Mouse (Mus musculus): ENCODE data around the gene Fnip2. TPM values are rescaled to one million over a fixed set of nuclear protein-coding genes. Genes with fewer than 3 reads are reported as not detected.
A peak's percentile ranks its signal among the peaks of the same experiment; 100 is the strongest.

Gene Fnip2
- polyA plus RNA-seq, 2 experiments, result 4.1 to 7.5 TPM

GRCm38 (mm10) chr3:79516099-79516920 is 51.3 kb downstream of the Fnip2 start:
- Histone ChIP-seq H3K36me3 (ENCODE audit: control insufficient read depth, insufficient read depth, low read length) (no peaks in the 10 kb centered on the region), H3K4me3 (replicated peaks; ENCODE audit: low read length) (no peak overlapping the region), H3K4me1 (ENCODE audit: control insufficient read depth, insufficient read depth, low read length) (peaks cover 13% of the 10 kb centered on the region), H3K27ac (replicated peaks; ENCODE audit: low read depth, low read length) (no peak overlapping the region), H3K27me3 (ENCODE audit: control insufficient read depth, insufficient read depth, low read length) (no peaks in the 10 kb centered on the region), H3K9me3 (ENCODE audit: control insufficient read depth, low read length) (no peaks in the 10 kb centered on the region), H3K9ac (ENCODE audit: low read depth, low read length, severe bottlenecking) (no peak overlapping the region), H3K4me2 (replicated peaks; ENCODE audit: low read depth, low read length, severe bottlenecking) (no peak overlapping the region)
- WGBS, result 56% methylated on average over 14 of the region's 14 CpGs
- ATAC-seq (ENCODE audit: low FRiP score, low read depth) (peak; percentile 77), DNase-seq (ENCODE audit: low spot score) (no peak)
- TF ChIP-seq POLR2A (IDR thresholded peaks at IDR 0.05; ENCODE audit: borderline replicate concordance, extremely low read depth, insufficient read depth, insufficient read length), result no peak

- no peak overlapping the region for H3K27ac ChIP-seq (replicated peaks; ENCODE audit: low read depth, low read length)
- no peak overlapping the region for H3K9ac ChIP-seq (ENCODE audit: low read depth, low read length, severe bottlenecking)
- no peak for TF ChIP-seq POLR2A (IDR thresholded peaks at IDR 0.05; ENCODE audit: borderline replicate concordance, extremely low read depth, insufficient read depth, insufficient read length)
- 50% methylated on average over 2 of the region's 2 CpGs for WGBS
- H3K36me3 ChIP-seq (ENCODE audit: control insufficient read depth, insufficient read depth, low read length), result no peaks in the 10 kb centered on the region
- H3K4me3 ChIP-seq (replicated peaks; ENCODE audit: low read length), result no peak overlapping the region
- H3K4me1 ChIP-seq (ENCODE audit: control insufficient read depth, insufficient read depth, low read length), result peaks cover 11% of the 10 kb centered on the region
- H3K9me3 ChIP-seq (ENCODE audit: control insufficient read depth, low read length), result no peaks in the 10 kb centered on the region
- H3K4me2 ChIP-seq (replicated peaks; ENCODE audit: low read depth, low read length, severe bottlenecking), result no peak overlapping the region
- no peaks in the 10 kb centered on the region for H3K27me3 ChIP-seq (ENCODE audit: control insufficient read depth, insufficient read depth, low read length)
- no peak for DNase-seq (ENCODE audit: low spot score)
- ATAC-seq (ENCODE audit: low FRiP score, low read depth), result no peak
Measured at GRCm38 (mm10) chr3:79514304-79514703, 53.3 kb downstream of the Fnip2 start.

GRCm38 (mm10) chr3:79501166-79501728 is 66.3 kb downstream of the Fnip2 start:
- H3K27ac ChIP-seq (replicated peaks; ENCODE audit: low read depth, low read length), result no peak overlapping the region
- ATAC-seq (ENCODE audit: low FRiP score, low read depth), result no peak
- DNase-seq (ENCODE audit: low spot score), result no peak
- no peaks in the 10 kb centered on the region for H3K9me3 ChIP-seq (ENCODE audit: control insufficient read depth, low read length)
- no peak overlapping the region for H3K4me3 ChIP-seq (replicated peaks; ENCODE audit: low read length)
- H3K4me1 ChIP-seq (ENCODE audit: control insufficient read depth, insufficient read depth, low read length), result no peaks in the 10 kb centered on the region
- peaks cover 14% of the 10 kb centered on the region; the same call in 1 of the 2 replicates for H3K36me3 ChIP-seq (ENCODE audit: control insufficient read depth, insufficient read depth, low read length)
- no peak overlapping the region for H3K4me2 ChIP-seq (replicated peaks; ENCODE audit: low read depth, low read length, severe bottlenecking)
- TF ChIP-seq POLR2A (IDR thresholded peaks at IDR 0.05; ENCODE audit: borderline replicate concordance, extremely low read depth, insufficient read depth, insufficient read length), result no peak
- no peak overlapping the region for H3K9ac ChIP-seq (ENCODE audit: low read depth, low read length, severe bottlenecking)
- WGBS, result 65% methylated on average over 2 of the region's 2 CpGs
- H3K27me3 ChIP-seq (ENCODE audit: control insufficient read depth, insufficient read depth, low read length), result no peaks in the 10 kb centered on the region

GRCm38 (mm10) chr3:79500279-79500678 is 67.3 kb downstream of the Fnip2 start:
- 82% methylated on average over 10 of the region's 10 CpGs for WGBS
- no peak overlapping the region for H3K27ac ChIP-seq (replicated peaks; ENCODE audit: low read depth, low read length)
- no peaks in the 10 kb centered on the region for H3K4me1 ChIP-seq (ENCODE audit: control insufficient read depth, insufficient read depth, low read length)
- ATAC-seq (ENCODE audit: low FRiP score, low read depth) (no peak), DNase-seq (ENCODE audit: low spot score) (no peak)
- no peak overlapping the region for H3K4me2 ChIP-seq (replicated peaks; ENCODE audit: low read depth, low read length, severe bottlenecking)
- H3K9ac ChIP-seq (ENCODE audit: low read depth, low read length, severe bottlenecking), result no peak overlapping the region
- peaks cover 14% of the 10 kb centered on the region; the same call in 1 of the 2 replicates for H3K36me3 ChIP-seq (ENCODE audit: control insufficient read depth, insufficient read depth, low read length)
- no peaks in the 10 kb centered on the region for H3K9me3 ChIP-seq (ENCODE audit: control insufficient read depth, low read length)
- TF ChIP-seq POLR2A (IDR thresholded peaks at IDR 0.05; ENCODE audit: borderline replicate concordance, extremely low read depth, insufficient read depth, insufficient read length), result no peak
- no peaks in the 10 kb centered on the region for H3K27me3 ChIP-seq (ENCODE audit: control insufficient read depth, insufficient read depth, low read length)
- no peak overlapping the region for H3K4me3 ChIP-seq (replicated peaks; ENCODE audit: low read length)

GRCm38 (mm10) chr3:79496668-79497067 is 70.9 kb downstream of the Fnip2 start:
- no peak for DNase-seq (ENCODE audit: low spot score)
- Histone ChIP-seq H3K27ac (replicated peaks; ENCODE audit: low read depth, low read length) (no peak overlapping the region), H3K9me3 (ENCODE audit: control insufficient read depth, low read length) (no peaks in the 10 kb centered on the region), H3K36me3 (ENCODE audit: control insufficient read depth, insufficient read depth, low read length) (peaks cover 10% of the 10 kb centered on the region), H3K27me3 (ENCODE audit: control insufficient read depth, insufficient read depth, low read length) (no peaks in the 10 kb centered on the region), H3K4me1 (ENCODE audit: control insufficient read depth, insufficient read depth, low read length) (no peaks in the 10 kb centered on the region), H3K9ac (ENCODE audit: low read depth, low read length, severe bottlenecking) (no peak overlapping the region), H3K4me2 (replicated peaks; ENCODE audit: low read depth, low read length, severe bottlenecking) (no peak overlapping the region), H3K4me3 (replicated peaks; ENCODE audit: low read length) (no peak overlapping the region)
- 51% methylated on average over 6 of the region's 6 CpGs for WGBS
- TF ChIP-seq POLR2A (IDR thresholded peaks at IDR 0.05; ENCODE audit: borderline replicate concordance, extremely low read depth, insufficient read depth, insufficient read length), result no peak
- ATAC-seq (ENCODE audit: low FRiP score, low read depth), result no peak

Measured in limb, embryonic 14.5 days (tissue).